Mouse (Mus musculus): ENCODE data around the gene Zbtb8a.

GRCm38 (mm10) chr4:129364379-129364778 lies 13.5 kb downstream of the Zbtb8a start:
- TF ChIP-seq CTCF (IDR thresholded peaks at IDR 0.05 in 2 of 3, conservative IDR thresholded peaks at IDR 0.05 in 1 of 3; ENCODE audit: control insufficient read depth in 1 of 3, insufficient read depth in 1 of 3, low read depth in 2 of 3, low read length in 3 of 3, poor library complexity in 1 of 3, severe bottlenecking in 1 of 3) (no peak), POLR2A (IDR thresholded peaks at IDR 0.05; ENCODE audit: control insufficient read depth in 1 of 2, insufficient read depth in 1 of 2, low read depth in 1 of 2, low read length in 2 of 2, poor library complexity in 1 of 2) (no peak), EP300 (IDR thresholded peaks at IDR 0.05; ENCODE audit: low read depth in 1 of 2, low read length in 2 of 2) (no peak), MAX (IDR thresholded peaks at IDR 0.05; ENCODE audit: low read length) (no peak), SIN3A (IDR thresholded peaks at IDR 0.05; ENCODE audit: low read length) (no peak), CHD2 (IDR thresholded peaks at IDR 0.05; ENCODE audit: low read length) (no peak)

Data from MEL (cell line).